Mouse (Mus musculus): ENCODE results near the gene Mgat4c. TPM values are rescaled to one million over a fixed set of nuclear protein-coding genes. Genes with fewer than 3 reads are reported as not detected.
"Not testable (repeated sequence)": the region's sequence is repeated elsewhere in the genome, so short reads cannot be mapped to it uniquely, and the experiment has no call there.

The Mgat4c gene
- polyA plus RNA-seq, 1 experiment = not detected

GRCm38 (mm10) chr10:102377377-102377776 is 696.1 kb downstream of the Mgat4c start:
- no peaks in the 10 kb centered on the region for H3K79me2 ChIP-seq (ENCODE audit: control insufficient read depth, insufficient read depth)
- no peak overlapping the region for H3ac ChIP-seq (ENCODE audit: control insufficient read depth, insufficient read length)
- H3K36me3 ChIP-seq (ENCODE audit: control insufficient read depth, insufficient read depth) = no peaks in the 10 kb centered on the region
- H3K4me2 ChIP-seq (ENCODE audit: low read depth) = no peak overlapping the region
- TF ChIP-seq MAX (IDR thresholded peaks at IDR 0.05; ENCODE audit: low read depth) (no peak), CEBPB (IDR thresholded peaks at IDR 0.05; ENCODE audit: insufficient read depth, poor library complexity, severe bottlenecking) (no peak), POLR2A (IDR thresholded peaks at IDR 0.05; ENCODE audit: insufficient read length, low read depth) (no peak)
- H3K4me3 ChIP-seq = no peak overlapping the region
- no peaks in the 10 kb centered on the region for H3K27me3 ChIP-seq (ENCODE audit: control insufficient read depth, insufficient read depth, insufficient read length)

- Histone ChIP-seq H3K79me2 (ENCODE audit: control insufficient read depth, insufficient read depth) (no peaks in the 10 kb centered on the region), H3ac (ENCODE audit: control insufficient read depth, insufficient read length) (no peak overlapping the region), H3K36me3 (ENCODE audit: control insufficient read depth, insufficient read depth) (no peaks in the 10 kb centered on the region), H3K4me2 (ENCODE audit: low read depth) (no peak overlapping the region), H3K27me3 (ENCODE audit: control insufficient read depth, insufficient read depth, insufficient read length) (no peaks in the 10 kb centered on the region), H3K4me3 (no peak overlapping the region)
- TF ChIP-seq MYOD1 (IDR thresholded peaks at IDR 0.05; ENCODE audit: control insufficient read depth in 1 of 3, insufficient read length in 2 of 3, low read depth in 2 of 3) (no peak), MAX (IDR thresholded peaks at IDR 0.05; ENCODE audit: low read depth) (no peak), MYOG (IDR thresholded peaks at IDR 0.05; ENCODE audit: control insufficient read depth in 1 of 3, insufficient read depth in 1 of 3, insufficient read length in 2 of 3, low read depth in 2 of 3) (no peak), TCF3 (IDR thresholded peaks at IDR 0.05; ENCODE audit: insufficient read length, low read depth) (no peak), SRF (IDR thresholded peaks at IDR 0.05; ENCODE audit: control insufficient read depth, insufficient read length, low read depth) (no peak), POLR2A (IDR thresholded peaks at IDR 0.05; ENCODE audit: insufficient read length, low read depth) (no peak), TCF12 (IDR thresholded peaks at IDR 0.05; ENCODE audit: insufficient read depth, poor library complexity, severe bottlenecking) (no peak), E2F4 (IDR thresholded peaks at IDR 0.05; ENCODE audit: insufficient read depth) (no peak), REST (IDR thresholded peaks at IDR 0.05; ENCODE audit: insufficient read depth, insufficient read length) (no peak), CEBPB (IDR thresholded peaks at IDR 0.05; ENCODE audit: insufficient read depth, poor library complexity, severe bottlenecking) (no peak), POLR2AphosphoS2 (IDR thresholded peaks at IDR 0.05; ENCODE audit: insufficient read length, low read depth) (no peak)
These were observed 707.9 kb downstream of the Mgat4c start for GRCm38 (mm10) chr10:102389223-102389622.

- Histone ChIP-seq H3ac (ENCODE audit: control insufficient read depth, insufficient read length) (no peak overlapping the region), H3K79me2 (ENCODE audit: control insufficient read depth, insufficient read depth) (no peaks in the 10 kb centered on the region), H3K4me3 (no peak overlapping the region), H3K36me3 (ENCODE audit: control insufficient read depth, insufficient read depth) (no peaks in the 10 kb centered on the region), H3K27me3 (ENCODE audit: control insufficient read depth, insufficient read depth, insufficient read length) (no peaks in the 10 kb centered on the region), H3K4me2 (ENCODE audit: low read depth) (no peak overlapping the region)
- TF ChIP-seq REST (IDR thresholded peaks at IDR 0.05; ENCODE audit: insufficient read depth, insufficient read length) (no peak), POLR2AphosphoS2 (IDR thresholded peaks at IDR 0.05; ENCODE audit: insufficient read length, low read depth) (no peak), TCF12 (IDR thresholded peaks at IDR 0.05; ENCODE audit: insufficient read depth, poor library complexity, severe bottlenecking) (no peak), CEBPB (IDR thresholded peaks at IDR 0.05; ENCODE audit: insufficient read depth, poor library complexity, severe bottlenecking) (no peak), TCF3 (IDR thresholded peaks at IDR 0.05; ENCODE audit: insufficient read length, low read depth) (no peak), SRF (IDR thresholded peaks at IDR 0.05; ENCODE audit: control insufficient read depth, insufficient read length, low read depth) (no peak), MAX (IDR thresholded peaks at IDR 0.05; ENCODE audit: low read depth) (no peak), POLR2A (IDR thresholded peaks at IDR 0.05; ENCODE audit: insufficient read length, low read depth) (no peak), MYOG (IDR thresholded peaks at IDR 0.05; ENCODE audit: control insufficient read depth in 1 of 3, insufficient read depth in 1 of 3, insufficient read length in 2 of 3, low read depth in 2 of 3) (no peak), USF1 (IDR thresholded peaks at IDR 0.05; ENCODE audit: low read depth) (no peak), E2F4 (IDR thresholded peaks at IDR 0.05; ENCODE audit: insufficient read depth) (no peak), MYOD1 (IDR thresholded peaks at IDR 0.05; ENCODE audit: control insufficient read depth in 1 of 3, insufficient read length in 2 of 3, low read depth in 2 of 3) (no peak)
These were observed 736.5 kb downstream of the Mgat4c start for GRCm38 (mm10) chr10:102417654-102418272.

GRCm38 (mm10) chr10:102435048-102435447 is 753.8 kb downstream of the Mgat4c start:
- H3K27me3 ChIP-seq (ENCODE audit: control insufficient read depth, insufficient read depth, insufficient read length); H3K36me3 ChIP-seq (ENCODE audit: control insufficient read depth, insufficient read depth); H3K79me2 ChIP-seq (ENCODE audit: control insufficient read depth, insufficient read depth); H3ac ChIP-seq (ENCODE audit: control insufficient read depth, insufficient read length); H3K4me2 ChIP-seq (ENCODE audit: low read depth); H3K4me3 ChIP-seq: not testable (repeated sequence)

GRCm38 (mm10) chr10:102435467-102435866 is 754.2 kb downstream of the Mgat4c start:
- H3K27me3 ChIP-seq (ENCODE audit: control insufficient read depth, insufficient read depth, insufficient read length); H3K4me3 ChIP-seq; H3K36me3 ChIP-seq (ENCODE audit: control insufficient read depth, insufficient read depth); H3ac ChIP-seq (ENCODE audit: control insufficient read depth, insufficient read length); H3K79me2 ChIP-seq (ENCODE audit: control insufficient read depth, insufficient read depth): not testable (repeated sequence)
- peak overlapping the region; percentile 30 for H3K4me2 ChIP-seq (ENCODE audit: low read depth)

Measured in myocyte (in vitro differentiated cells).